Mouse (Mus musculus) bone marrow macrophage, adult 2 months (primary cell): ENCODE measurements around the gene Tbx10. TPM values are rescaled to one million over a fixed set of nuclear protein-coding genes. Genes with fewer than 3 reads are reported as not detected.
"Not testable (repeated sequence)": the region's sequence is repeated elsewhere in the genome, so short reads cannot be mapped to it uniquely, and the experiment has no call there.

Source experiments
- H3K27ac ChIP-seq: 2 replicates; pipeline ENCODE4 v1.5.1; 2012; ENCODE audit warnings: low read depth, low read length; ENCODE audit not compliant: insufficient read depth
- H3K4me1 ChIP-seq: 2 replicates; pipeline ENCODE4 v1.6.1; 2012; ENCODE audit warnings: low read length; ENCODE audit not compliant: control insufficient read depth, insufficient read depth
- H3K4me3 ChIP-seq: 2 replicates; pipeline ENCODE4 v1.5.1; 2012; ENCODE audit warnings: mild to moderate bottlenecking, low read length, moderate library complexity; ENCODE audit not compliant: insufficient read depth
- CTCF ChIP-seq: IDR thresholded peaks from 2 replicates; pipeline ENCODE4 v1.5.1; 2012; ENCODE audit warnings: low read depth, mild to moderate bottlenecking, low read length, moderate library complexity
- POLR2A ChIP-seq: IDR thresholded peaks from 2 replicates; pipeline ENCODE4 v1.6.1; 2012; ENCODE audit warnings: mild to moderate bottlenecking, low read depth, low read length, borderline replicate concordance
- polyA plus RNA-seq: library from polyadenylated mRNA; stranded (reverse); fragments of >200 nt; gene quantifications from 2 replicates; pipeline ENCODE4 v1.2.4, GENCODE M21; 2012; ENCODE audit not compliant: missing spikeins, insufficient read depth, insufficient read length

The Tbx10 gene
- polyA plus RNA-seq, 1 experiment = not detected

DNA sequence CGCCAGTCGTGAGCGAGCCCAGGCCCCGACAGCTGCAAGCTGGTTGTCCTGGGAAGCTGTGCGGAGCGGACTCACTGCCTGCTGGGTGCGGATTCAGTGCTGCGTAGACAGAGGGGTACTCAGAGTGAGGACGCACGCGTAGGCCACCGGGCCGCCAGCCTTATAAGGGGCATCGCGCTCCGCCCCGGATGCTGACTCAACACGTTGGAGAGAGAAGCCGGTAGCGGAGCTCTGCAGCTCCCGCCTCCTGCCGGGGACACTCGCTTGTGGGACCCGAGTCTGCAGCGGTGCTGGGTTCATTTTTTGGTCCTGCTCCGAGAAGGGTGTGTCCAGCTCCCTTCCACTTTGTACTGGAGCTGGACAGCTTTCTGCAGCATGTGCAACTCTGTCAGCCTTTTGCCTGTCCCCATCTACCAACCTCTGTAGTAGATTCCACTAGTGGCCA lies 45.3 kb downstream of the Tbx10 start, which contains the start of gene Gstp1:
Gene Gstp1, minus strand, starts transcription at position 198 of the 445 bp plus-strand sequence.
- no peak for TF ChIP-seq CTCF
- TF ChIP-seq POLR2A = no peak
- Histone ChIP-seq H3K4me1 (peaks cover 9% of the 10 kb centered on the region), H3K27ac (no peak within 1 kb of the TSS), H3K4me3 (peak within 1 kb of the TSS; percentile 83)

- H3K4me1 ChIP-seq = peaks cover 11% of the 10 kb centered on the region
- not testable (repeated sequence) for H3K27ac ChIP-seq, H3K4me3 ChIP-seq
Observed at GRCm38 (mm10) chr19:4040941-4041340, 48.4 kb downstream of the Tbx10 start.

GRCm38 (mm10) chr19:4041500-4041899 lies 48.9 kb downstream of the Tbx10 start:
- not testable (repeated sequence) for H3K27ac ChIP-seq, H3K4me3 ChIP-seq
- H3K4me1 ChIP-seq = peaks cover 13% of the 10 kb centered on the region

GRCm38 (mm10) chr19:4042124-4042523 lies 49.6 kb downstream of the Tbx10 start:
- Histone ChIP-seq H3K27ac (no peak overlapping the region), H3K4me3 (no peak overlapping the region), H3K4me1 (peaks cover 10% of the 10 kb centered on the region; the same call in 1 of the 2 replicates)
- no peak for TF ChIP-seq CTCF
- TF ChIP-seq POLR2A = no peak

DNA sequence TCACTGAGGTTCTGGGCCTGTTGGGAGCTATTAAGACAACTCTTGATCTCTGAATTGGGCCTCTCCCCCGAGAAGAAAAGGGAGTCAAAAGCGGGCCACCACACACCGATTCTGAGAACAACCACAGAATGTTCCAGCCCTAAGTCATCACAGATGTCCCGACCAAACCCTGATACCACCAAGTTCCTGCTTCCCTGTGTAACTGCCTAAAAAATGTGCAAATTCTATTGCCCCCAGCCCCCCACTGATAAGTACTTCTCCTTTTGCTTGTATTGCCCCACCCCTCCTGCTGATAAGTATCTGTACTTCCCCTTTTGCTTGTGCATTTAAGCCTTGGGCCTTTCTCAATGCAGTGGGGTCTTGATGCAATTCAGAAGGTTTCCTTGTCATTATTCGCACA lies 51.6 kb downstream of the Tbx10 start:
- H3K27ac ChIP-seq, H3K4me1 ChIP-seq, H3K4me3 ChIP-seq: not testable (repeated sequence)

GRCm38 (mm10) chr19:4045966-4046865 lies 53.7 kb downstream of the Tbx10 start, which contains the start of gene Gstp2:
TSS of gene Gstp2 (minus strand) at chr19:4046023.
- Histone ChIP-seq H3K4me1 (0 out of 2 replicates have a peak, but pooled peaks cover 4% of the 10 kb centered on the region), H3K27ac (no peak within 1 kb of the TSS), H3K4me3 (no peak within 1 kb of the TSS)
- TF ChIP-seq CTCF (no peak), POLR2A (no peak)

- 0 out of 2 replicates have a peak, but pooled peaks cover 4% of the 10 kb centered on the region for H3K4me1 ChIP-seq
Observed at GRCm38 (mm10) chr19:4046866-4047254, 54.3 kb downstream of the Tbx10 start.

DNA sequence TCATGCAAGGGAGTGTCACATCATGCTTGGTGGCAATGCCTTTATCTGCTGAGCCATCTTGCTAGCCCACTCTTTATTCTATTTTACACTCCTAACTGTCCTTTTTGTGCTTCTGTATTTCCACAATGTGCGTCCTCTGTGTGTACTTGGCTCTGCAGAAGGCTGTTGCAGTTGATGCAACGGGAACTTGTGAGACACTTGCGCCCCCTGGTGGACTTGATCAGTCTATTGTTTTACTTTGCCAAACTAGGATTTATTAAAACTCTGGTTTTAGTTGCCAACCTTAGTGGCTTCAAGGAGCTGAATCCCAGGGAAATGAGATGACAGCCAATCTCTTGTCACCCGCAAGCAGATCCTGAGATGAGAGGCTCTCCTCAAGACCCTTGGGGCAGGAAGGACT lies 55.3 kb downstream of the Tbx10 start:
- Histone ChIP-seq H3K27ac (no peak overlapping the region), H3K4me1 (0 out of 2 replicates have a peak, but pooled peaks cover 4% of the 10 kb centered on the region), H3K4me3 (no peak overlapping the region)
- TF ChIP-seq CTCF (peak; percentile 72), POLR2A (no peak)

More at GRCm38 (mm10) chr19:4046866-4047254, 54.3 kb downstream of the Tbx10 start:
- Histone ChIP-seq H3K4me3 (no peak overlapping the region), H3K27ac (no peak overlapping the region)
- TF ChIP-seq POLR2A (no peak), CTCF (no peak)

DNA sequence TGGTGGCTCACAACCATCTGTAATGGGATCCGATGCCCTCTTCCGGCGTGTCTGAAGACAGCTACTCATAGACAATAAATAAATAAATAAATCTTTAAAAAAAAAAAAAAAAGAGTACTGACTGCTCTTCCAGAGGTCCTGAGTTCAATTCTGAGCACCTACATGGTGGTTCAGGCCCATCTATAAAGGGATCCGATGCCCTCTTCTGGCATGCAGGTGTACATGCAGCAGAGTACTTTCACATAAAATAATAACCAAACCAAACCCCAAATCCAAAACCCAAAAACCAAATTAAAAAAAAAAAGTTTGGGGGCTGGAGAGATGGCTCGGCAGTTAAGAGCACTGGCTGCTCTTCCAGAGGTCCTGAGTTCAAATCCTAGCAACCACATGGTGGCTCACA lies 56.5 kb downstream of the Tbx10 start:
- H3K27ac ChIP-seq, H3K4me3 ChIP-seq, H3K4me1 ChIP-seq: not testable (repeated sequence)

Other genes with a start within 250 kb of the Tbx10 start
- gene Kmt5b, start 225.3 kb upstream of the Tbx10 start, polyA plus RNA-seq = 34.6 and 35.1 TPM in 2 replicates
- gene Chka, start 141.0 kb upstream of the Tbx10 start, polyA plus RNA-seq = 22.0 and 22.5 TPM in 2 replicates
- gene Tcirg1, start 85.6 kb upstream of the Tbx10 start, polyA plus RNA-seq = 488 and 518 TPM in 2 replicates
- gene Ndufs8, start 80.0 kb upstream of the Tbx10 start, polyA plus RNA-seq = 80.5 and 85.1 TPM in 2 replicates
- gene Aldh3b1, start 62.9 kb upstream of the Tbx10 start, polyA plus RNA-seq = 83.9 and 85.6 TPM in 2 replicates
- gene Unc93b1, start 57.6 kb upstream of the Tbx10 start, polyA plus RNA-seq = 1,272 and 1,428 TPM in 2 replicates
- not detected in 2 replicates for gene Aldh3b3, start 34.1 kb upstream of the Tbx10 start, polyA plus RNA-seq
- gene Aldh3b2, start 20.4 kb upstream of the Tbx10 start, polyA plus RNA-seq = not detected in 2 replicates
- gene Acy3, start 6.2 kb upstream of the Tbx10 start, polyA plus RNA-seq = 1.1 TPM in 1 of 2 replicates, not detected in the other
- 7.0 and 9.9 TPM in 2 replicates for gene Nudt8, start 7.8 kb downstream of the Tbx10 start, polyA plus RNA-seq
- gene Gm49405, start 7.9 kb downstream of the Tbx10 start, polyA plus RNA-seq = 0.80 and 1.3 TPM in 2 replicates
- 1.4 and 3.4 TPM in 2 replicates for gene Doc2g, start 10.6 kb downstream of the Tbx10 start, polyA plus RNA-seq
- 62.3 TPM in 2 replicates for gene Ndufv1, start 20.1 kb downstream of the Tbx10 start, polyA plus RNA-seq
- gene Gstp1, start 45.2 kb downstream of the Tbx10 start, polyA plus RNA-seq = 103 and 118 TPM in 2 replicates
- 2.6 TPM in 1 of 2 replicates, not detected in the other for gene Gstp2, start 53.3 kb downstream of the Tbx10 start, polyA plus RNA-seq
- gene Gstp3, start 66.8 kb downstream of the Tbx10 start, polyA plus RNA-seq = not detected in 2 replicates
- gene Cabp2, start 88.8 kb downstream of the Tbx10 start, polyA plus RNA-seq = not detected in 2 replicates
- gene Cdk2ap2, start 104.4 kb downstream of the Tbx10 start, polyA plus RNA-seq = 98.0 and 98.3 TPM in 2 replicates
- gene Pitpnm1, start 107.2 kb downstream of the Tbx10 start, polyA plus RNA-seq = 72.3 and 86.7 TPM in 2 replicates
- gene Aip, start 133.1 kb downstream of the Tbx10 start, polyA plus RNA-seq = 75.1 and 75.6 TPM in 2 replicates
- gene Gpr152, start 147.0 kb downstream of the Tbx10 start, polyA plus RNA-seq = not detected in 2 replicates
- gene Cabp4, start 151.3 kb downstream of the Tbx10 start, polyA plus RNA-seq = not detected in 2 replicates
- 276 and 314 TPM in 2 replicates for gene Coro1b, start 155.9 kb downstream of the Tbx10 start, polyA plus RNA-seq
- 0.87 and 2.3 TPM in 2 replicates for gene Ptprcap, start 160.9 kb downstream of the Tbx10 start, polyA plus RNA-seq
- 32.3 and 39.5 TPM in 2 replicates for gene Rps6kb2, start 170.6 kb downstream of the Tbx10 start, polyA plus RNA-seq
- 0.68 and 1.1 TPM in 2 replicates for gene Carns1, start 182.7 kb downstream of the Tbx10 start, polyA plus RNA-seq
- 0.77 and 0.83 TPM in 2 replicates for gene Tbc1d10c, start 198.5 kb downstream of the Tbx10 start, polyA plus RNA-seq
- gene Ppp1ca, start 199.3 kb downstream of the Tbx10 start, polyA plus RNA-seq = 299 and 331 TPM in 2 replicates
- gene Rad9a, start 208.9 kb downstream of the Tbx10 start, polyA plus RNA-seq = 25.1 and 27.2 TPM in 2 replicates
- gene Clcf1, start 221.5 kb downstream of the Tbx10 start, polyA plus RNA-seq = 0.40 and 0.56 TPM in 2 replicates
- not detected in 2 replicates for gene AC109138.7, start 221.6 kb downstream of the Tbx10 start, polyA plus RNA-seq
- gene Pold4, start 239.1 kb downstream of the Tbx10 start, polyA plus RNA-seq = 77.5 and 93.5 TPM in 2 replicates